Mouse (Mus musculus): Measurements from ENCODE around the gene Cfb. TPM values are rescaled to one million over a fixed set of nuclear protein-coding genes. Genes with fewer than 3 reads are reported as not detected.
"Not testable (repeated sequence)": the region's sequence is repeated elsewhere in the genome, so short reads cannot be mapped to it uniquely, and the experiment has no call there.

The Cfb gene
- total RNA-seq (2014; fragmentation: Nextera tagmentation) (not detected in 2 replicates), total RNA-seq (2017) (not detected in 2 replicates)

DNA sequence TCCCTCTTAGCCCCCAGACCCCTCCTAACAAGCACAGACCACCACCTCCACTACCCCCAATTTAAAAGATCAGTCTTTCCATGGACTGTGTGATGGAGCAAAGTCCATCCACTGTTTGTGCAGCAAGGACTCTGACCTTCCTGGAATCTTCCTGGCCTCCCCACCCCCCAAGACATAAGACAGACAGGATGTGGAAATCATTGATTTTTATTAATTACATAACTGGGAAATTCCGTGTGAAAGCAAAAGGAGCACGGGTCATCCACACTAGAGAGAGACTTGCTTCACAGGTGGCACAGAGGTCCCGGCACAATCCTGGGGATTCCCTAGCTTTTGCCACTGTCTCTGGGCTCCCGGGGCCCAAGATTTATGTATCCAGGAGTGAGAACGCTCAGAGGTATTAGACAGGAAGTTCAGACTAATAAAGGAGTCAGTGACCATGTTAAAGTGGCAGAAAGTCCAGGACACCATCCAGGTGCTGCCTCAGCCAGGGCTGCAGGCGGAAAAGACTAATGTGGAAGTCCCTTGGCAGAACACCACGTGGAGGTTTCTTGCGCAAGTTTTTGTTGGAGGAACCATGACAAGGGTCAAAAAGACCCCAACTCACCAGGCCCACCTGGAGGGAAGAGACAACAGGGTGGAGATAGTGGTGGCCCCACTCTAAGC lies at the start of gene Cfb:
Gene Cfb, minus strand, starts transcription at position 103 of the 666 bp plus-strand sequence.
- no peak for ATAC-seq (replicated peaks; ENCODE audit: low FRiP score, low TSS enrichment, poor library complexity, severe bottlenecking)

DNA sequence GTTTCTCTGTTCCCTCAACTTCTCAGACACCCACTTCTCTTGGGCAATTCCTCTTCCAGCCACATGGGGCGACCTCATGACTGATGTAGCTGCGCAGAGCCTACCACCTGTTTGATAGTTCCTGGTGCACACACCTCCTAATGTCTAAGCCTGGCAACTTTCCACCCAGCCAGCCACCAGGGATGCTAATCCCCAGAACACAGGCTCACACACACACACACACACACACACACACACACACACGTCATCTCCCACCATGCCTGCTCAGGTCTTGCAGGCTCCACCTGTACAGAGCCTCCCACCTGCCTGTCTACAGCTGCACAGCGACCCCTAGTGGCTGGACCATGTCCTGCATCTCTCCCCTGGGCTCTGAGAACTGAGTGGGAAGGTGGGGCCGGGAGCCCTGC lies 49.6 kb upstream of the Cfb start:
- peak; percentile 78 for ATAC-seq (replicated peaks; ENCODE audit: low FRiP score, low TSS enrichment, poor library complexity, severe bottlenecking)

DNA sequence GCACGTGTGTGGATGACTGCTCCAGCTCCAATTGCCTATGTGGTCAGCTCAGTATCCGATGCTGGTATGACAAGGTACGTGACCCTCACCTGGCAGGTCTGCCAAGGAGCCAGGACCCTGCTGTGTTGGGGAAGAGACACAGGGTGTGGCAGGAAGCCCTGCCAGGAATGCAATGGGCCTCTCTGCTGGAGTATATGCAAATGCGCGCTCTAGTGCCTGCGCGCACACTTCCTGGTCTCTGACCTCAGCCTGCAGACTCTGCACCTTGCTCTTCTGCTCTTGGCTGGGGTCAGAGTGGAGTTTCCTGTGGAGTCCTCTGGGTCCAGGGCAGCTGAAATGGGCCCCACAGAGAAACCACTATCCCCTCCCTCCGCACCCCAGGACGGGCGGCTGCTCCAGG lies 48.7 kb upstream of the Cfb start:
- no peak for ATAC-seq (replicated peaks; ENCODE audit: low FRiP score, low TSS enrichment, poor library complexity, severe bottlenecking)

DNA sequence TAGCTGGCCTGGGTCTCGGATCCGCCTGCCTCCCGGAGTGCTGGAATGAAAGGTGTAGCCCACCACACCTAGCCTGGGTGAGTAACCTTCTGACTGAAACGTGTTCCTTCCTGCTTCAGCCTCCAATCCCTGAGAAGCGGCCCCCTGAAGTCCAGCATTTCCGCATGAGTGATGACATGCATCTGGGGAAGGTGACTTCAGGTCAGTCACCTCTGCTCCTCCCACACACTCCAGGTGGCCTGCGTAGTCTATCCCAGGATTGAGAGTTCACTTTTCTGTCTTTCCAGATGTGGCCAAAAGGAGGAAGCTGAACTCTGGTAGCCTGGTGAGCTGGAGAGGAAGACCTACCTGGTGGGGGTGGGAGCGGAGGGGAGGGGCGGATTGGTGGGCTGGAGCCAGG lies 40.6 kb upstream of the Cfb start:
- no peak for ATAC-seq (replicated peaks; ENCODE audit: low FRiP score, low TSS enrichment, poor library complexity, severe bottlenecking)

DNA sequence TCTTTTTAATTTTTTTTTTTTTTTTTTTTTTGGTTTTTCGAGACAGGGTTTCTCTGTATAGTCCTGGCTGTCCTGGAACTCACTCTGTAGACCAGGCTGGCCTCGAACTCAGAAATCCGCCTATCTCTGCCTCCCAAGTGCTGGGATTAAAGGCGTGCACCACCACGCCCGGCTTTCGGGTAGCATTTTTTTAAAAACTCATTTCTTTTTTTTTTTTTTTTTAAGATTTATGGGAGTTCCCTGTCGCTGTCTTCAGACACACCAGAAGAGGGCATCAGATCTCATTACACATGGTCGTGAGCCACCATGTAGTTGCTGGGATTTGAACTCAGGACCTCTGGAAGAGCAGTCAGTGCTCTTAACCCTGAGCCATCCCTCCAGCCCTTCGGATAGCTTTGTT lies 39.6 kb upstream of the Cfb start:
- not testable (repeated sequence) for ATAC-seq (replicated peaks; ENCODE audit: low FRiP score, low TSS enrichment, poor library complexity, severe bottlenecking)

DNA sequence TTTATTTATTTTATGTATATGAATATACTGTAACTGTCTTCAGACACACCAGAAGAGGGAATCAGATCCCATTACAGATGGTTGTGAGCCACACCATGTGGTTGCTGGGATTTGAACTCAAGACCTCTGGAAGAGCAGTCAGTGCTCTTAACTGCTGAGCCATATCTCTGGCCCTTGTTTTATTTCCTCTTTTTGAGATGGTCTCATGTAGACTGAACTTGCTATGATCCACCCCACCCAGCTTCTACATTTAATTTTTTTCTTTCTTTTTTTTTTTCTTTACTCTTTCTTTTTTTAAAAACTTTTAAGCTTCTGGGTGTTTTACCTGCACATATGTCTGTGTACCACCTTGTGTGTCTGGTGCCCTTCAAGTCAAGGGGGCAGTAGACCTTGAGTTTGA lies 38.5 kb upstream of the Cfb start:
- ATAC-seq (replicated peaks; ENCODE audit: low FRiP score, low TSS enrichment, poor library complexity, severe bottlenecking): not testable (repeated sequence)

DNA sequence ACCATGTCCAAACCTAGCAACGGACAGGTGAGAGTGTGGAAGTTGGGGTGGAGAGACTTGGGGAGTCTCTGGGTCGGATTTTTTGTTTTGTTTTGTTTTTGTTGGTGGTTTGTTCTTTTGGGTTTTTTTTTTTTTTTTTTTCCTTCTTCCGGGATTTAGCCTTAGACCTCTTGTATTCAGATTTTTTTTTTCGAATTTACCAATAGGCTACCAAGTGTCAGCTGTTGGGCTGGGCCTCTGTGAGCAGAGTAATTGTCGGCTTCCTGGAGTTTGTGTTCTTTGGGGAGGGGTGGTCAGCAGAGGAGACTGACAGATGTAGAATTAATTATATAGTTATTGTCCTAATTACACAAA lies 37.5 kb upstream of the Cfb start:
- ATAC-seq (replicated peaks; ENCODE audit: low FRiP score, low TSS enrichment, poor library complexity, severe bottlenecking): no peak

DNA sequence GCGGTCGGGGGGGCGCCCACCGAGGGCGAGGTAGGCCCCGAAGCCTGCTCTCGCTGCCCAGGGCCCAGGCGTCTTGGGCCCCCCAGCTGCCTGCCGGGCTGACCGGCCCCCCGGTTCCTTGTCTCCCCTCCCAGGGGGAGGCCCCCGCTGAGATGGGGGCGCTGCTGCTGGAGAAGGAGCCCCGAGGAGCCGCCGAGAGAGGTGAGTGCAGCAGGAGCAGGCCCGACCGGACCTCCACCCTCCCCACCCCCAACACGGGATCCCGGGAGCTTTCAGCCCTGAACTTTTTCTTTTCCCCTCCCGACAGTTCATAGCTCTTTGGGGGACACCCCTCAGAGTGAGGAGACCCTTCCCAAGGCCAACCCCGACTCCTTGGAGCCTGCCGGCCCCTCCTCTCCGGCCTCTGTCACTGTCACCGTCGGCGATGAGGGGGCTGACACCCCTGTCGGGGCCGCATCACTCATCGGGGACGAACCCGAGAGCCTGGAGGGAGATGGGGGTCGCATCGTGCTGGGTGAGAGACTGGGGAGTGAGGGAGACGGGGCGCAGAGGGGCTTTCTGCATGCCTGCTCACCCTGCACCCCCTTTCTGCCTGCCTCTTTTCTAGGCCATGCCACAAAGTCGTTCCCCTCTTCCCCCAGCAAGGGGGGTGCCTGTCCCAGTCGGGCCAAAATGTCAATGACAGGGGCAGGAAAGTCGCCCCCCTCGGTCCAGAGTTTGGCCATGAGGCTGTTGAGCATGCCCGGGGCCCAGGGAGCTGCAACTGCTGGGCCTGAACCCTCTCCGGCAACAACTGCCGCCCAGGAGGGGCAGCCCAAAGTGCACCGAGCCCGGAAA lies 37.0 kb upstream of the Cfb start:
- ATAC-seq (replicated peaks; ENCODE audit: low FRiP score, low TSS enrichment, poor library complexity, severe bottlenecking): no peak

DNA sequence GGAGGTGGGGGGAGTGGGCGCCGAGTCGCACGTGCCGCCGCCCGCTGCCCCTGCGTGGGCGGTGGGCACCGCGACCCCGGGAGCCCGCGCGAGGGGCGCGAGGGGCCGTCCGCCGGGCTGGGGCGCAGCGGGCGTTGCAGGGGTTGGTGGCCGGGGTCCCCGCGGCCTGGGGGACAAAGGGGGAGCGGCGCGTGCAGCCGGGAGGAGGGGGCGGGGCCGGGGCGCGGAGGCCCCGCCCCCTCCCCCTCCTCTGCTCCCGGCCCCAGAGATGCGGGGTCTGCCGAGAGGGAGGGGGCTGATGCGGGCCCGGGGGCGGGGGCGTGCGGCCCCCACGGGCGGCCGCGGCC lies 36.4 kb upstream of the Cfb start:
- ATAC-seq (replicated peaks; ENCODE audit: low FRiP score, low TSS enrichment, poor library complexity, severe bottlenecking): no peak

DNA sequence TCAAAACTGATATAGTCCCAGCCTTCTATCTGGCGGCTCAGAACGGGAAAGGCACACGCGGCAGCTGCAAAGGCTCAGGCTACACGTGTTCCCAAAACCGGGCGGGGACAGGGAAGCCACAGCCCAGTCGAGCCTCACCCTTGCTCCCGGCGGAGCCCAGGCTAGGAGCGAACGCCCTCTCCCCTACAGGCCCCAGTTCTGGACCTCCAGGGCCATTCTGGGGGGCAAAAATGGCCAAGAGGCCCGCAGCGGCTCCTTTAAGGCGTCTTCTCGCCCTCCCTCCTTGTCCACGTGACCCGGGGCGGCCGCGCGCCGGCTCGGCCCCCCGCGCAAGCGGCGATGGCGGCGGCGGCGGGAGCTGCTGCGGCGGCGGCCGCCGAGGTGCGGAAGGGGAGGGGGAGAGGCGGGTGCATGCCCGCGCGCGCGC lies 35.9 kb upstream of the Cfb start, which contains the start of the genes C2 and Ehmt2:
Gene C2, minus strand, starts transcription at position 106 of the 427 bp plus-strand sequence.
Gene Ehmt2, plus strand, starts transcription at position 310 of the 427 bp plus-strand sequence.
- ATAC-seq (replicated peaks; ENCODE audit: low FRiP score, low TSS enrichment, poor library complexity, severe bottlenecking): peak; percentile 42

DNA sequence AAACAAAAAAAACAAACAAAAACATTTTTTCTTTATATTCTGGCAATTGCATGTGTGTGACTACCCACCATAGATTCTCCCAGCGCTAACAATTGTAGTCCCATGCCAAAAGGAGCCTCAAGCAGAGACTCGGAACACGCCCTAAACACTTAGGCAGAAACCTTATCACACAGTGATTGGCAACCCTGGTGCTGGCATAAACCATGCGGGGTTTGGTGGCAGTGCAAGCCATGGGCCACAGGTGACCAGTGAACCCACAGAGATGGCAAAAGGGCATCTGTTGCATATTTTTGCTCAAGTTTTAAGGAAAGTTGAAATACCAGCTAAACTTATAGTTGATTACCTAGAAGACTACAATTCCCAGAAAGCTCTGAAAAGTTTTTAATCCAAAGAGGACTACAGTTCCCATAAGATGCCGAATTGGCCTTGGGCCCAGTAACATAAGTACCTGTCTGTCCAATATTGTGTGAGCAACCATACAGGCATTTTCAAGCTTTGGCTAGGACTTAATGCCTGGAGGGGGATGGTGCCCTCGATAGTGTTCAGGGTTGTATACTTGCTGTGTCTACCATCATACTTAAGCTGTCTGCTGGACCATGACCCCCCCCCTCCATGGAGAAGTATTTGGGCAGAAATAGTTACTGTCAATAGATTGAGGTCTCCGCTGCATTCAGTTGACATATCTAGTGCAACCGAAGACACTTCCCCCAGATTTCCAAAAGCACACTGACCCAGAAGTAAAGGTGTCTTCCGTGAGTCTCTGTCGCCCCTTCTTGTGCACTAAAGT lies 35.2 kb upstream of the Cfb start:
- ATAC-seq (replicated peaks; ENCODE audit: low FRiP score, low TSS enrichment, poor library complexity, severe bottlenecking): peak; percentile 69

DNA sequence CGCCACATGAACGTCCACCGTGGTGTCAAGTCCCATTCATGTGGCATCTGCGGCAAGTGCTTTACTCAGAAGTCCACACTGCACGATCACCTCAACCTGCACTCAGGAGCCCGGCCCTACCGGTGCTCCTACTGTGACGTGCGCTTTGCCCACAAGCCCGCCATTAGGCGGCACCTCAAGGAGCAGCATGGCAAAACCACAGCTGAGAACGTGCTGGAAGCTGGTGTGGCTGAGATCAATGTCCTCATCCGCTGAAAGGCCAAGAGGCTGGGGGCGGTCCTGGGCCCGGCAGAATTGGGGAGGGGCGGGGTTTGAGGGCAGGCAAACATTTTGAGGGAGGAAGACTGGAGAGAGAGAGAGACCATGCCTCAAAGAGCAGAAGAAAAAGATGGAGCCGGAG lies 34.0 kb upstream of the Cfb start:
- no peak for ATAC-seq (replicated peaks; ENCODE audit: low FRiP score, low TSS enrichment, poor library complexity, severe bottlenecking)

DNA sequence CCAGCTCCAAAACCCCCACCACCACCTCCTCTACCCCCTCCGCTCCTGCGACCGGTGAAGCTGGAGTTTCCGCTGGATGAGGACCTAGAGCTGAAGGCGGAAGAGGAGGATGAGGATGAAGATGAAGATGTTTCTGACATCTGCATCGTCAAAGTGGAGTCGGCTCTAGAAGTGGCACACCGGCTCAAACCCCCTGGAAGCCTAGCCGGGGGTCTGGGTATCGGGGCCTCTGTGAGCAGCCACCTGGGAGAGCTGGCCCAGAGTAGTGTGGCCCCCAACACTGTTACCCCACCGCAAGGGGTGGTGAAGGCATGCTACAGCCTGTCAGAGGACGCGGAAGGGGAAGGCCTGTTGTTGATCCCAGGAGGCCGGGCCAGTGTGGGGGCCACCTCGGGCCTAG lies 33.4 kb upstream of the Cfb start:
- ATAC-seq (replicated peaks; ENCODE audit: low FRiP score, low TSS enrichment, poor library complexity, severe bottlenecking): no peak

DNA sequence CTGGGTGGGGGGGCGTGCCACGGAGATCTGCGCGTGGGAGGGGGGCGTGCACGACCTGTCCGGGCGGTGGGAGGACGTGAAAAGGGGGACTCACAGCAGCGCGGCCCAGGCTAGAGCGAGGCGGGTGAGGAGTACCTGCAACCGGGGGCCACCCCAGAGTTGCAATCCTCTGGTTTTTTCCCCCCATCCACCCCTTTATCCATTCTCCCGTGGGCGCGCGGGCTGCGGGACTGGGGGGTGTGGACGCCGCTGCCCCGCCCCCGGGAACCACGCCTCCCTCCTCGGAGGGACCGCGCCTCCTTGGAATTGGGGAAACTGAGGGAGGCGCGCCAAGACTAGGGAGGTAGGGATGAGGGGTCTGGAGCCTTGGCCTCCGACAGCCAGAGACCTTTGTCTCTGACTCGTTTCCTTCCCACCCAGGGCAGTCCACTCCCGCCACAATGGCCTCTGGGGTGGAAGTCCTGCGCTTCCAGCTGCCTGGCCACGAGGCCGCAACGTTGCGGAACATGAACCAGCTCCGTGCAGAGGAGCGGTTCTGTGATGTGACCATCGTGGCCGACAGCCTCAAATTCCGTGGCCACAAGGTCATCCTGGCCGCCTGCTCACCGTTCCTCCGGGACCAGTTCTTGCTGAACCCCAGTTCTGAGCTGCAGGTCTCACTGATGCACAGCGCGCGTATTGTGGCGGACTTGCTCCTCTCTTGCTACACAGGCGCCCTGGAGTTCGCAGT lies 32.6 kb upstream of the Cfb start:
- no peak for ATAC-seq (replicated peaks; ENCODE audit: low FRiP score, low TSS enrichment, poor library complexity, severe bottlenecking)

DNA sequence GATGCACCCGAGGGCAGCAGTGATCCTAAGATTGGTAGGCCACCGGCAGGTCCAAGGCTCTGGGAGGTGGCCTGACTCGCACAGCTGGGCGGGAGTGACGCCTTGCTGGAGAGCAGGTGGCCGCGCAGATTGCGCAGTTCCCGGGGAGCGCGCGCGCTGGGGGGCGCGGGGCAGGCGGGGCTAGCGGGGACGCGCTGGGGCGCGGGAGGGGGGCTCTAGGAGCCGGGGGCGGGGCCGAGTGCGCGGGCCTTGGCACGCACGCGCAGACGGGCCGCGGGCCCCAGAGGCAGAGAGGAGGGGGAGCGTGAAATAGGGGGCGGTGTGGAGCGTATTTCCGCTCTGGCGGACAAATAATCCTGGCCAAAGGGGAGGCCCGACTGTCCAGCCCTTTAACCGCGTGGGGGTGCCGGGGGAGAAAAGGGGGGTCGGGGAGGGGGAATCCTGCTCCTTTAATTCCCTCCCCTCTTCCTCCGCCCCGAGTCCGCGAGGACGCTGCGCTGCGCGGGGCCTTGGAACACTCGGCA lies 31.8 kb upstream of the Cfb start:
- peak; percentile 70 for ATAC-seq (replicated peaks; ENCODE audit: low FRiP score, low TSS enrichment, poor library complexity, severe bottlenecking)

DNA sequence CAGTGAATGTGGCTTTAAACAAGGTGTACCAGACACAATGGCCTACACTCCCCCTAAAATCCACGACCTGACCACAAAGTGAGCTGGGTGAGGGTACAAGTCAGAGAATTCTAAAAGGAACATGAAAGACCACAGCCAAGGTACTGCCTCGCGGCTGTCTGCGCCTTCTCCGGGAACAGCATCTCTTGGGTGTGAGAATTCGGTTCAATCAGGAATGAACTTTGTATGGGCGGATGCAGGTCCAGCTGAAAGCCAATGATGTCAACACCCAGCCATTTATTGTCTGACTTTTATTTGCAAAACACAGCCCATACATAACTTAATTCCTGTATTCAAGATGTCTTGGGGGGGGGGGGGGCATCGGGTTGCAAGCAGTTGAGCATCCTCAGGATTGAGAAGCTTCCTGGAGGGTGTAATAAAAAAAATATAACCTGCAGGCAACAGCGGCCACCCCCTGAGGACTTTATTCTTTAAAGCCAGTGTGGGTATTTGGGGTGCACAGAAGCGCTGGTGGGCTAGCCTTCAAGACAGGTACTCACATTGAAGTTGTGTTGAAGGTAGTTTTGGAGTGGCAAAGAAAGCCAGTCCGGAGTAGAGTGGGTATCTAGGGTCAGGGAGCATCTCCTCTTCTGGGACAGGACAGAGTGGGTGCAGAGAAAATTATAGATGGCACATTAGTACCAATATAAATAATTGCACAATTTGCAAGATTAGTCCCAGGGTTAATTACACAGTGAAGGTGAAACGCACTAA lies 30.9 kb upstream of the Cfb start:
- ATAC-seq (replicated peaks; ENCODE audit: low FRiP score, low TSS enrichment, poor library complexity, severe bottlenecking): no peak

DNA sequence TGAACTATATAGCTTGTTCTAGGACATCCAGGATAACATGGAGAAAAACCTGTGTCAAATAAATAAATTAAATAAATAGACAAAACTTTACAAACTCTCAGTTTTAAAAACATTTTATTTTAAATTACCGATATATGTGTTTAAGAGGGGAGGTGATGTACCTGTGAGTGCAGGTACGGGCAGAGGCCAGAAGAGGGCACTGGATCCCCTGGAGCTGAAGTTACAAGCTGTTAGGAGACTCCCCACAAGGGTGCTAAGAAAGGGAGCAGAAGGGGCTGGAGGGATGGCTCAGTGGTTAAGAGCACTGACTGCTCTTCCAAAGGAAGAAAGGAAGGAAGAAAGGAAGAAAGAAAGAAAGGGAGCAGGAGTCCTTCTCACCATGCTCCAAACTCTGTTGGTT lies 29.1 kb upstream of the Cfb start:
- ATAC-seq (replicated peaks; ENCODE audit: low FRiP score, low TSS enrichment, poor library complexity, severe bottlenecking): no peak

DNA sequence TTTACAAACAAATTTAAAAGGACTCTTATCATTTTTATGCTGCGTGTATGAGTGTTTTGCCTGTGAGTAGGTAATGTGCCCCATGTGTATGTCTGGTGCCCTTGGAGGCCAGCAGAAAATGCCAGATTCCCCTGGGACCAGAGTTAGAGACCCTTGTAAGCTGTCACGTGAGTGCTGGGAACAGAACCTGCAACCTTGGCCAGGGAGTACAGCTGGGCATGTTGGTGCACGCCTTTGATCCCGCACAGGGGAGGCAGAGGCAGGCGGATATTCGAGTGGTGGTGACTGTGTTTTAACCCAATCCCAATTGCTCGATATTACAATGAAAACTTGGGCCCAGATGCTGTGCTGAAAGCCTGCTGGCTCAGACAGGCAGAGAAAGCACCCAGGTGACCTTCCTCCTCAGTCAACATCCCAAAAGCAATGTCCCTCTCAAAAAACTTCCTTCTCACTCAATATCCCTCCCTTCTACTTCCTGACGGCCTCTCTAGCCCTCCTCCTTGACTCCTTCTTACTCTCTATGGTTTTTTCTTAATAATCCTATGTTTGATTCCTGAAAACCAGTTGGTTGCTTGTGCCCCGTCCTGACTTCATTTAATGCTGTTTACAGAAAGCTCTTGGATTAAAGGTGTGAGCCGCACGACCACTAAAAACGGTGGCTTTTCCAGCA lies 27.9 kb upstream of the Cfb start:
- ATAC-seq (replicated peaks; ENCODE audit: low FRiP score, low TSS enrichment, poor library complexity, severe bottlenecking): no peak
